Mouse (Mus musculus): ENCODE measurements at regions not wholly inside any gene's neighbourhood (a gene's known extent, or its start where the extent isn't known, plus 50 kb on each side); places are given as distances from the start of the nearest gene placed in this dataset.

GRCm38 (mm10) chr6:89047629-89048332, 145.7 kb downstream of the Tpra1 start:
- no peak for ATAC-seq (ENCODE audit: extremely low read depth, insufficient number of reproducible peaks, low FRiP score, poor library complexity, severe bottlenecking)

GRCm38 (mm10) chr6:89049290-89049689, 147.2 kb downstream of the Tpra1 start:
- no peak for ATAC-seq (ENCODE audit: extremely low read depth, insufficient number of reproducible peaks, low FRiP score, poor library complexity, severe bottlenecking)

- no peak for ATAC-seq (ENCODE audit: extremely low read depth, insufficient number of reproducible peaks, low FRiP score, poor library complexity, severe bottlenecking)
These were observed 148.7 kb downstream of the Tpra1 start for GRCm38 (mm10) chr6:89050575-89051270.

- no peak for ATAC-seq (ENCODE audit: extremely low read depth, insufficient number of reproducible peaks, low FRiP score, poor library complexity, severe bottlenecking)
These were observed 150.9 kb downstream of the Tpra1 start for GRCm38 (mm10) chr6:89052758-89053460.

GRCm38 (mm10) chr6:89054060-89054459, 152.0 kb downstream of the Tpra1 start:
- ATAC-seq (ENCODE audit: extremely low read depth, insufficient number of reproducible peaks, low FRiP score, poor library complexity, severe bottlenecking), result no peak

- no peak for ATAC-seq (ENCODE audit: extremely low read depth, insufficient number of reproducible peaks, low FRiP score, poor library complexity, severe bottlenecking)
These were observed 157.5 kb downstream of the Tpra1 start for GRCm38 (mm10) chr6:89059431-89059975.

GRCm38 (mm10) chr6:89064977-89065580, 163.0 kb downstream of the Tpra1 start:
- no peak for ATAC-seq (ENCODE audit: extremely low read depth, insufficient number of reproducible peaks, low FRiP score, poor library complexity, severe bottlenecking)

GRCm38 (mm10) chr6:89066588-89066987, 164.5 kb downstream of the Tpra1 start:
- no peak for ATAC-seq (ENCODE audit: extremely low read depth, insufficient number of reproducible peaks, low FRiP score, poor library complexity, severe bottlenecking)

- no peak for ATAC-seq (ENCODE audit: extremely low read depth, insufficient number of reproducible peaks, low FRiP score, poor library complexity, severe bottlenecking)
These were observed 166.2 kb downstream of the Tpra1 start for GRCm38 (mm10) chr6:89068286-89068685.

- no peak for ATAC-seq (ENCODE audit: extremely low read depth, insufficient number of reproducible peaks, low FRiP score, poor library complexity, severe bottlenecking)
These were observed 167.1 kb downstream of the Tpra1 start for GRCm38 (mm10) chr6:89069108-89069507.

- ATAC-seq (ENCODE audit: extremely low read depth, insufficient number of reproducible peaks, low FRiP score, poor library complexity, severe bottlenecking), result no peak
These were observed 168.0 kb downstream of the Tpra1 start for GRCm38 (mm10) chr6:89070011-89070410.

GRCm38 (mm10) chr6:89071766-89072165, 169.7 kb downstream of the Tpra1 start:
- ATAC-seq (ENCODE audit: extremely low read depth, insufficient number of reproducible peaks, low FRiP score, poor library complexity, severe bottlenecking), result no peak

- no peak for ATAC-seq (ENCODE audit: extremely low read depth, insufficient number of reproducible peaks, low FRiP score, poor library complexity, severe bottlenecking)
These were observed 170.5 kb downstream of the Tpra1 start for GRCm38 (mm10) chr6:89072569-89072968.

- ATAC-seq (ENCODE audit: extremely low read depth, insufficient number of reproducible peaks, low FRiP score, poor library complexity, severe bottlenecking), result no peak
These were observed 179.7 kb downstream of the Tpra1 start for GRCm38 (mm10) chr6:89081624-89082300.

GRCm38 (mm10) chr6:89084437-89084836, 182.4 kb downstream of the Tpra1 start:
- no peak for ATAC-seq (ENCODE audit: extremely low read depth, insufficient number of reproducible peaks, low FRiP score, poor library complexity, severe bottlenecking)

GRCm38 (mm10) chr6:89085151-89085550, 183.1 kb downstream of the Tpra1 start:
- ATAC-seq (ENCODE audit: extremely low read depth, insufficient number of reproducible peaks, low FRiP score, poor library complexity, severe bottlenecking), result no peak

GRCm38 (mm10) chr6:89087620-89088019, 185.6 kb downstream of the Tpra1 start:
- ATAC-seq (ENCODE audit: extremely low read depth, insufficient number of reproducible peaks, low FRiP score, poor library complexity, severe bottlenecking), result no peak

- ATAC-seq (ENCODE audit: extremely low read depth, insufficient number of reproducible peaks, low FRiP score, poor library complexity, severe bottlenecking), result no peak
These were observed 188.0 kb downstream of the Tpra1 start for GRCm38 (mm10) chr6:89090096-89090495.

- no peak for ATAC-seq (ENCODE audit: extremely low read depth, insufficient number of reproducible peaks, low FRiP score, poor library complexity, severe bottlenecking)
These were observed 193.9 kb downstream of the Tpra1 start for GRCm38 (mm10) chr6:89095911-89096310.

All from neutrophil, adult 5-6 weeks (primary cell).